Mouse (Mus musculus) ES-E14 (cell line): Measurements from ENCODE around the gene Rasgrf2. TPM values are rescaled to one million over a fixed set of nuclear protein-coding genes. Genes with fewer than 3 reads are reported as not detected.

ENCODE experiments used
- DNase-seq: peaks from one replicate; pipeline ENCODE4 v3.0.0-alpha.2; 2013; ENCODE audit warnings: low read depth, low spot score
- H3K27ac ChIP-seq: 2 replicates; pipeline ENCODE4 v1.5.1; 2012; ENCODE audit warnings: low read depth, mild to moderate bottlenecking, low read length, moderate library complexity, mixed read lengths; ENCODE audit not compliant: poor library complexity, insufficient read depth, severe bottlenecking
- H3K36me3 ChIP-seq: 2 replicates; pipeline ENCODE4 v1.6.1; 2012; ENCODE audit warnings: mild to moderate bottlenecking, low read length, moderate library complexity, mixed read lengths; ENCODE audit not compliant: control insufficient read depth, poor library complexity, insufficient read depth, severe bottlenecking
- H3K4me1 ChIP-seq, 2 experiments: fragments of 150-350 bp in 1 of 2; sonication (generic) in 1 of 2; 2 replicates each; pipeline ENCODE4 v1.6.1; 2012; ENCODE audit warnings: low read length in 2 of 2, mild to moderate bottlenecking in 1 of 2, mixed read lengths in 1 of 2; ENCODE audit not compliant: control insufficient read depth in 2 of 2, insufficient read depth in 2 of 2, poor library complexity in 1 of 2
- H3K4me3 ChIP-seq, 2 experiments: fragments of 150-350 bp in 1 of 2; sonication (generic) in 1 of 2; 2 replicates each; pipeline ENCODE4 v1.5.1; 2012; ENCODE audit warnings: low read length in 2 of 2, low read depth in 1 of 2, mild to moderate bottlenecking in 1 of 2, mixed read lengths in 1 of 2; ENCODE audit not compliant: insufficient read depth in 1 of 2, poor library complexity in 1 of 2, severe bottlenecking in 1 of 2
- H3K9ac ChIP-seq: 2 replicates; pipeline ENCODE4 v1.6.1; 2012; ENCODE audit warnings: low read depth, mild to moderate bottlenecking, low read length, mixed read lengths; ENCODE audit not compliant: poor library complexity, insufficient read depth, severe bottlenecking
- H3K9me3 ChIP-seq: fragments of 150-350 bp; sonication (generic); 2 replicates; pipeline ENCODE4 v1.6.1; 2012; ENCODE audit warnings: low read depth, mild to moderate bottlenecking, low read length; ENCODE audit not compliant: control insufficient read depth, insufficient read depth
- CHD2 ChIP-seq: IDR thresholded peaks from 2 replicates; pipeline ENCODE4 v1.6.1; 2014; ENCODE audit warnings: mild to moderate bottlenecking, low read depth, low read length, inconsistent platforms
- HCFC1 ChIP-seq: IDR thresholded peaks from 2 replicates; pipeline ENCODE4 v1.6.1; 2012; ENCODE audit warnings: low read length, inconsistent platforms, borderline replicate concordance; ENCODE audit not compliant: insufficient read depth
- MAFK ChIP-seq: IDR thresholded peaks from 2 replicates; pipeline ENCODE4 v1.6.1; 2014; ENCODE audit warnings: mild to moderate bottlenecking, low read depth, low read length, inconsistent platforms; ENCODE audit not compliant: insufficient read depth
- ZC3H11A ChIP-seq: IDR thresholded peaks from 2 replicates; pipeline ENCODE4 v1.6.1; 2012; ENCODE audit warnings: low read depth, mild to moderate bottlenecking, inconsistent platforms, low read length, borderline replicate concordance
- ZNF384 ChIP-seq: IDR thresholded peaks from 2 replicates; pipeline ENCODE4 v1.6.1; 2012; ENCODE audit warnings: low read depth, low read length, inconsistent platforms
- in situ Hi-C, 2 experiments: fragments of 600-800 bp; cut with MboI; formaldehyde crosslinking; loops; one replicate each; pipeline ENCODE4 v1.15.1; 2025; ENCODE audit warnings: low sequenced_read_pairs in 2 of 2, inconsistent platforms in 1 of 2; ENCODE audit not compliant: unreplicated experiment in 2 of 2
- total RNA-seq: library from RNA; depleted of rRNA; stranded (reverse); fragments of 300-350 nt; gene quantifications from 2 replicates; pipeline ENCODE4 v1.2.3, GENCODE M21; 2012

Gene Rasgrf2
- total RNA-seq, 1 experiment = 0.40 TPM

GRCm38 (mm10) chr13:92132599-92132998, 1.1 kb upstream of the Rasgrf2 start:
- H3K4me3 ChIP-seq = no peak overlapping the region
- H3K9ac ChIP-seq = no peak overlapping the region
- no peaks in the 10 kb centered on the region for H3K4me1 ChIP-seq
- in situ Hi-C loops = no loop called here
- H3K36me3 ChIP-seq = no peaks in the 10 kb centered on the region
- TF ChIP-seq HCFC1 = no peak
- TF ChIP-seq ZC3H11A = no peak
- no peak for TF ChIP-seq MAFK
- TF ChIP-seq CHD2 = no peak
- no peak for TF ChIP-seq ZNF384
- no peak overlapping the region for H3K27ac ChIP-seq
- DNase-seq = no peak
- H3K9me3 ChIP-seq = no peaks in the 10 kb centered on the region

DNA sequence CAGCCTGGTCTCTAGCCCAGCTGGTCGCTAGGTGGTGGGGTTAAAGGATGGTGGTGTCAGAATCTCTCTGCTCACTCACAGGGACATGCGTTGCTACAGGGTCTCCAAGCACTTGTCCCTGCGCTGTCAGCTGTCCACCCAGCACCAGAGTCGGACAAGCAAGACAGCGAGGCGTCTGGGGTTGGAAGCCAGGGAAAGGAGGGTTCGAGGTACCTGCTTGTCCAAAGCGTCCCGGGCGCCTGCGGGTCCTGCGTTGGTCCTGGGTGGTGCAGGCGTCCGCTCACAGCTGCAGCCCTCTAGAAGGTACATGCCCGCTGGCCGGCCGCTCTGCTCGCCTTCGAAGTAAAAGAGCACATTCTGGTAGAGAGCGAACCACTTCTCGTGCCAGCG, 467 bp downstream of the Rasgrf2 start:
- Histone ChIP-seq H3K27ac (no peak overlapping the region), H3K9ac (peak overlapping the region; percentile 38; the same call in 1 of the 2 replicates), H3K4me3 (peak overlapping the region; percentile 66 to 76), H3K9me3 (no peaks in the 10 kb centered on the region), H3K4me1 (no peaks in the 10 kb centered on the region), H3K36me3 (no peaks in the 10 kb centered on the region)
- no peak for DNase-seq
- in situ Hi-C loops = no loop called here
- TF ChIP-seq CHD2 (no peak), MAFK (no peak), HCFC1 (no peak), ZC3H11A (no peak), ZNF384 (no peak)

- no peak for DNase-seq
- no peak for TF ChIP-seq HCFC1
- Histone ChIP-seq H3K4me3 (no peak overlapping the region), H3K4me1 (no peaks in the 10 kb centered on the region), H3K36me3 (no peaks in the 10 kb centered on the region), H3K9me3 (no peaks in the 10 kb centered on the region), H3K9ac (no peak overlapping the region), H3K27ac (no peak overlapping the region)
- in situ Hi-C loops = no loop called here
Measured at GRCm38 (mm10) chr13:92129877-92130276, 1.6 kb downstream of the Rasgrf2 start.

DNA sequence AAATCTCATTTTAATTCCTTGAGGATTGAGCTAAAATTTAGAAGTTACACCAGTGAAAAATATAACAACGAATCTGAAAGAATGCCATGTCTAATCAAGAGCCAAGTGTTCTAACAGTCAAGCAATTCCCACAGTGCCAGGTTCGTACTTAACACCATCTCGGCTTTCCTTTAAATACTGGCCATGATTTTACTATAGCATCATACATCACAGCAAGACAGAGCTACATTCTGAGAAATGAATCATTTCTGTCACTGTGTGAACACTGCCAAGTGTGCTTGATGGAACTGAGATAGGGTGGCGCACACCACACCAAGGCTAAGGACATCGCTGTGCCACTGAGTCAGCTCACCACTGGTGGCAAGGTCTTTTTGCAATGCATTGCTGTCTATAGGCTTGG, 5.6 kb downstream of the Rasgrf2 start:
- no peaks in the 10 kb centered on the region for H3K9me3 ChIP-seq
- no peak overlapping the region for H3K27ac ChIP-seq
- no peak for DNase-seq
- H3K4me3 ChIP-seq = no peak overlapping the region
- H3K9ac ChIP-seq = no peak overlapping the region
- TF ChIP-seq CHD2 (no peak), ZNF384 (no peak), HCFC1 (no peak), ZC3H11A (no peak), MAFK (no peak)
- H3K36me3 ChIP-seq = no peaks in the 10 kb centered on the region
- H3K4me1 ChIP-seq = no peaks in the 10 kb centered on the region
- in situ Hi-C loops = no loop called here

DNA sequence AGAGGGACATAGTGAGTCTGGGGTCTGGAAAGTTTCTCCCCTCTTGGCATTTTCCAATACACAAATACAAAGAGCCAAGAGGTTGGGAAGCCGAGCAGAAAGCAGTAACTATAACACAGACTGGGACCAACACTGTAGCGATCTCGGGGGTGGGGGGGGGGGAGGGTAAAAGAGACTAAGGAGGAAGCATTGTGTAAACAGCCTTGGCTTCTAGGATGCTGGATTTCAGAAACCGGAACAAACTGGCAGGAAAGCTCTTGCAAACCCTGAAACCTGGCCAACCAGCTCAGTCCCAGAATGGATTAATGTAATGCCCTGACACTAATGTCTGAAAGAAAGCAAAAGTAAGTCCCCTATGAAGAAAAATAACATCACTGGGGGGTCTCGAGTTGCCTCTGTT, 11.8 kb downstream of the Rasgrf2 start:
- no peak overlapping the region for H3K4me3 ChIP-seq
- H3K36me3 ChIP-seq = no peaks in the 10 kb centered on the region
- no peaks in the 10 kb centered on the region for H3K4me1 ChIP-seq
- H3K27ac ChIP-seq = no peak overlapping the region
- no peak for DNase-seq
- no peak overlapping the region for H3K9ac ChIP-seq
- H3K9me3 ChIP-seq = no peaks in the 10 kb centered on the region
- in situ Hi-C loops = no loop called here
- TF ChIP-seq ZNF384 = no peak
- no peak for TF ChIP-seq MAFK
- no peak for TF ChIP-seq CHD2
- no peak for TF ChIP-seq HCFC1
- no peak for TF ChIP-seq ZC3H11A
